Mouse (Mus musculus): Measurements from ENCODE around the gene CN725425. TPM values are rescaled to one million over a fixed set of nuclear protein-coding genes. Genes with fewer than 3 reads are reported as not detected.
A peak's percentile ranks its signal among the peaks of the same experiment; 100 is the strongest.

The CN725425 gene
- total RNA-seq, 2 experiments from 2014 or later = not detected

DNA sequence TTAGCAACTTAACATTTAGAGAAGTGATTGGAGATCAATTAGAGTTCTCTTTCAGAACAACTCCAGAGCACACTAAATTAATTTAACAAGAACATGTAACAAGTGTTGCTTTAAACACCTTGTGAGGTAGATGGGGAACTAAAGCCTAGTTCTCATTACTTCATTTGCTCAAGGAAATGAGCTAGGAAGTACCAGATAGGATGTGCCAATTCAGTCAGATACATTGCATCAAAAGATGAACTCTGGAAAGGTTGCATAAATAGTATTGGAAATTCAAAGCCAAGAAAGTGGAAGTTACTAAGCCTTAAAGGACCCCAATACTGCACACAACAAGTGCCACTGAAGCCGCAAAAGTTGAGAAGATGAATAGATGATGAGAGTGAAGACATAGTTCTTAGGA lies 3.2 kb downstream of the CN725425 start:
- intact Hi-C loops (cut with DNase I) = no loop called here
- DNase-seq = no peak

DNA sequence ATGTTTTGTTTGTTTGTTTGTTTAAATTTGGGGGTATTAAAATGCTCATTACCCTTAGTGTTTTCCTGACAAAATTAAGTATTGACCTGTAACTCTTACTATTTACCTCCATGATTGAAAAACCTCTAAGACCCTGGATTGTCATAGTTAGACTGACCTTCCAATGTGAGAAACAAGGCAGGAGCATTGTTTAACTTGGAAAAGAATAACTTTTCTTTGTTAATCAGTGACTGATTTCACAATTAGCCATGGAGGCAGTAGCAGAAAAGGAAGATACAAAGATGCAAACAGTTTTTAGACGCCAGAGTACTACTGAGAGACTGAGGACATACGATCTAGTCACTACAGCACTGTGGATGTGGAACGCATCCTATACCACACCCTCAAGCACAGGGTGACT lies 4.2 kb downstream of the CN725425 start:
- DNase-seq = no peak
- intact Hi-C loops (cut with DNase I) = no loop called here

DNA sequence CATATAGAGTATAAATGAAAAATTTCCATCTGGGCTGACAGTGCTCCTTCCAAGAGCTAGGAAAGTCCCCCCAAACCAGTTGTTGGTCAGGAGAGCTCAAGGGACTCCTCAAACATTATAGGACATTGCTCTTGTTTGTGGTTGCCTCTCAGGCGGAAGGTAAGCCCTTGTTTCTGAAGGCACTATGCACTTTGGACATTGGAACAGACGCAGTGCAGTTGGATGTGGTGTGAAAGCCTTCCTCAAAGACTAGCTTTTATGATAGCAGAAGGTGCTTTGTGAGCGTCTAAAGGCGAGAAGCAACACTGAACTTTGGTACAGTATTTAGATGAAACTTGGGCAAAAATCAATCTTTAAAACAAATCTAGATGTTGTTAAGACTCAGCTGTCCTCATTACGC lies 7.2 kb downstream of the CN725425 start:
- DNase-seq = no peak
- intact Hi-C loops (cut with DNase I) = no loop called here

- intact Hi-C loops (cut with DNase I) = no loop called here
- no peak for DNase-seq
These were observed 38.0 kb downstream of the CN725425 start for GRCm38 (mm10) chr15:91237294-91237693.

DNA sequence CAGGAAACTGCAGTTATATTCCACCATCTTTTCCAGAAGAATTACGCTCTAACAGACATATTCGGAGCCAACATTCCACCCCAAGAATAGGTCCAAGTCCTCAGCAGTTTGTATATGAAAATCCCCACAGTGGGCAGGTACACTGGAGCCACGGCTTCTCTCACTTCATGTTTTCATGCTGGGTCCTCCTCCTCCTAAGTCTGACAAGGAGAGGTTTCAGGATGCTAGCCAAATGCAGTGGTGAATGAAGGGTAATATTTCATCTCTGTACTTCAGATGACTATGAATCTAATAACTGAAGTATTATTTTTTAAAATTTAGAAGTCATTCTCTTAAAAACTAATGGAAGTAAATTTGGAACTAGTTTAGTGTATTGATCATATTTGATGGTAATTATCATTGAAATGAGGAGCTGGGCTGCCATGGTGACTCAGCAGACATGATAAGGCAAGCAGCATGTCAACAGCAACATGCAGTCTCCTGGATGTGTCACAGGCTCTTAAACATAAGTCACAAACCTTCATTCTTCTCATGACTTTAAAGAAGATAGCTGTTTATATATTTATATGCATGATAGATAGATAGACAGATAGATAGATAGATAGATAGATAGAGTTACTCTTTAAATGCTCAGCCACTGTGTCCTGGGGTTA lies 41.5 kb downstream of the CN725425 start:
- intact Hi-C loops (cut with DNase I) = no loop called here
- DNase-seq = no peak

DNA sequence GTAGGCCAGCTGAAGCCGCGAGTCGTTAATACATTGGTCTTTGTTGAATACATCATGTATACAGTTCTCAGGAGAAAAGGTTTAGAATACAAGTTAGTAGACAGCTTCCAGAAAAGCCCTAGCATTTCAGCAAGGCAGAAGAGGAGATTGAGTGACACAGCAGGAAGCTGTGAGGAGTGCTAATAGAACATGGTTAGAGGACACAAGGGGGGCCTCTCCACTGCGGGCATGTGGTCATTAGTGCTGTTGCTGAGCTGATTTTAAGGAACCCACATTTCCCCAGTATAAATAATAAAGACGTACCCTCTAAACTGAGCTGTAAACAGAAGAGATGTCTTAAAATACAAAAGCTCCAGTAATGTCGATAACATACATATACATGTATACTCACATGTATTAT lies 51.5 kb downstream of the CN725425 start:
- intact Hi-C loops (cut with DNase I) = no loop called here
- peak; percentile 11 for DNase-seq

GRCm38 (mm10) chr15:91251544-91252408 lies 52.5 kb downstream of the CN725425 start:
- DNase-seq = no peak
- intact Hi-C loops (cut with DNase I) = no loop called here

- intact Hi-C loops (cut with DNase I) = no loop called here
- no peak for DNase-seq
These were observed 53.7 kb downstream of the CN725425 start for GRCm38 (mm10) chr15:91252956-91253355.

- no peak for DNase-seq
- intact Hi-C loops (cut with DNase I) = no loop called here
These were observed 56.0 kb downstream of the CN725425 start for GRCm38 (mm10) chr15:91255308-91255707.

GRCm38 (mm10) chr15:91257140-91257539 lies 57.8 kb downstream of the CN725425 start:
- intact Hi-C loops (cut with DNase I) = no loop called here

GRCm38 (mm10) chr15:91260578-91260977 lies 61.3 kb downstream of the CN725425 start:
- intact Hi-C loops (cut with DNase I) = no loop called here
- DNase-seq = no peak

More at GRCm38 (mm10) chr15:91257140-91257539, 57.8 kb downstream of the CN725425 start:
- no peak for DNase-seq

- DNase-seq = no peak
- intact Hi-C loops (cut with DNase I) = no loop called here
These were observed 64.6 kb downstream of the CN725425 start for GRCm38 (mm10) chr15:91263926-91264325.

- intact Hi-C loops (cut with DNase I) = no loop called here
- DNase-seq = no peak
These were observed 69.2 kb downstream of the CN725425 start for GRCm38 (mm10) chr15:91268532-91268931.

GRCm38 (mm10) chr15:91275961-91276360 lies 76.7 kb downstream of the CN725425 start:
- intact Hi-C loops (cut with DNase I) = no loop called here
- no peak for DNase-seq

- intact Hi-C loops (cut with DNase I) = no loop called here
These were observed 80.3 kb downstream of the CN725425 start for GRCm38 (mm10) chr15:91279571-91279970.

DNA sequence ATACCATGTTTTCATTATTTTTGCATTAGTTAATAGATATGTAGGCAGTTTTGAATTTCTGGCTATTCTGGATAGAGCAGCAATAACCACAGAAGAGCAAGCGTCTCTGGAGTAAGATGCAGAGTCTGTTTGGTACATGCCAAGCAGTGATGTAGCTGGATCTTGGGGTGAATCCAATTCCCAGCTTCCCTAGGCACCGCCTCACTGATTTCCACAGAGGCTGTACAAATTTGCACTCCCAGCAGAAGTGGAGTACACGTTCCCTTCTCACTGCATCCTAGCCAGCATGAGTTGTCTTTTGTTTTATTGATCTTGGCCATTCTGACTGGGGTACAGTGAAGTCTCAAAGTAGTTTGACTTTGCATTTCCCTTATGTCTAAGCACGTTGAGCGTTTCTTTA lies 82.2 kb downstream of the CN725425 start:
- no peak for DNase-seq
- intact Hi-C loops (cut with DNase I) = no loop called here

More at GRCm38 (mm10) chr15:91279571-91279970, 80.3 kb downstream of the CN725425 start:
- DNase-seq = no peak

DNA sequence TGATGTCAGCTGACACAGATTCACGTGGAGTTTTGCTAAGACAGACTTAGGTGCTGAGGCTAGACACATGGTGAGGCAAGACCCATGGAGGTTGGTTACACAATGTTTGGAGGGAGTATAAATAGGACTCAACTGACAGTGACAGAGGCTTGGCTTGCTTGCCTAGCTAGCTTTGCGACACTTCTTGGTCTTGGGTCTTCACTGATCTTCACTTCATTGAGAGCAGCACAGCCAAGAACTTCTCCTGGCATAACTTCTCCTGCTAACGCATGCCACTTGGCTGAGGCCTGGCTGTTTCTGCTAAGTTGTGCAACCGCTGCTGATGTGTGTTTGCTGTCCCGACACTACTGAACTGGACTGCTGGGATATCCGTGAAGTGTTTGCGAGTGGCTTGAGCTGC lies 83.5 kb downstream of the CN725425 start:
- DNase-seq = no peak
- intact Hi-C loops (cut with DNase I) = no loop called here

- intact Hi-C loops (cut with DNase I) = no loop called here
- no peak for DNase-seq
These were observed 84.1 kb downstream of the CN725425 start for GRCm38 (mm10) chr15:91283418-91283817.

DNA sequence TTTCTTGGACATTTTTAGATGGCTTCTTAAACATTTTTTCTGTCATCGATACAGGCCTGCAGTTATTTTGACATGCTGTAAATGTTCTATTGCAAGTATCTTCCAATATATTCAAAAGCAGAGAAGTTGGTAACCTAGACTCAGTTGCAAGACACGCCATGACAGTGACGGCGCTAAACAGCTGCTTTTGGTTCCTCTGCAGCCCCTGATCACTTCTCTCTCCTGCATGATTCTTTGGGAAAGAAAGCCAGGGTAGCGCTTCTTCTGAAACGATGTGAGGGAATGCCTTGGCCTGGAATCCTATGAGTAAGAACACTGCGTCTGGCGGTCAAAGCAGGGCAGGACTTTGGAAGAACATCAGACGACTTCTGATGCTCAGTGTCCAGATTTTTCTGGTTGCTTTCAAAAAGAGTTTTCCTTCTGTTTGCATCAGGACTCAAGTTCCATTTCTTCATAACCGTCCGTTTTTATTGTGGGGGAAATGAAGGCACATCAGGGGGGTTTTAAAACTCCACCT lies 100.1 kb downstream of the CN725425 start:
- intact Hi-C loops (cut with DNase I) = loop anchor here (10.0 kb wide), 3 partner anchors 135 to 455 kb away; no protein-coding TSS in a partner anchor

DNA sequence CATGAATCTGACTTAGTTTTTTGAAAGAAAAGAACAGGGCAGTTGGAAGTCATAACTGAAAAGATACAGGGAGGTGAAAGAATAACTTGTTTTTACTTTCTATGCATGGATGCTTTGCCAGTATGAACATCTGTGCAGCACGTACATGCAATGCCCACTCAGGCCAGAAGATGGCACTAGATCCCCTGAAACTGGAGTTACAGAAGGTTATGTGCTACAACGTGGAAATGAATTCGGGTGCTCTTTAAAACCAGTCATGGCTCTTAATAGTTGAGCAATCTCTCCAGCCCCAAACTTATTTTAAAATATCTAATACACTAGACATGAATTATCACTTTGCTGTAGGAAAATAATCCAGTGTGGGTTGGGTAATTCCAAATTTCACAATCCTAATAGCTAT lies 102.1 kb downstream of the CN725425 start:
- intact Hi-C loops (cut with DNase I) = loop anchor here (5.0 kb wide), 1 partner anchor 271 kb away; the partner anchor contains the start of gene Slc2a13

More for the DNA sequence above, 100.1 kb downstream of the CN725425 start:
- no peak for DNase-seq

DNA sequence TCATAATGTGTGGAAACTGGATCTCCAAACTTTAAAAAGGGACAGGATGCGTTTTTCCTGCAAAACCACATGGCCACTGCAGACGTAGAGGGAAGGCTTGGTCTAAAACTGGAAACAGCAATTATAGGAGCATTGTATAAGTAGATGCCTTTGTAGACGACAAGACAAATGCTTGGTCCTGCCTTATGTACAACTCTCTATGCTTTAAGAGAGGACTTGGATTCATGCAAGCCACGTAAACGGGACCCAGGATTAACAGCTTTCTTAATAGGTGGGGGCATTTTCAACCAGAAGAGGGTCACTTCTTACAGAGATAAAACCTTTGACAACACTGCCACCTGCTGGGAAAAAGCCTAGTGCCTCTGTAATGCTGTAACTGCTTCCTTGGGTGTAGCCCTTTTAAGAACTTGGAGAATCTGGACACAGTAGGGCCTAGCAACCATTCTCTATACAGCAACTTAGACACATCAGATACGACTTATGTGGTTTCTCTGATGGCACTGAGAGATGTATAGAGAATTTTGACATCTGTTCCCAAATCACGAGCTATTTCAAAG lies 105.1 kb downstream of the CN725425 start:
- intact Hi-C loops (cut with DNase I) = loop anchor here (5.0 kb wide), 1 partner anchor 268 kb away; the partner anchor contains the start of gene Slc2a13
- peak; percentile 49 for DNase-seq

More for the DNA sequence above, 102.1 kb downstream of the CN725425 start:
- DNase-seq = peak; percentile 92

All from left cerebral cortex, postnatal 4 days (tissue).